Mouse (Mus musculus) MEL (cell line): ENCODE measurements around the gene Olfr160. TPM values are rescaled to one million over a fixed set of nuclear protein-coding genes. Genes with fewer than 3 reads are reported as not detected.
A peak's percentile ranks its signal among the peaks of the same experiment; 100 is the strongest.

ENCODE experiments used
- DNase-seq: peaks from one replicate; pipeline ENCODE4 v3.0.0; 2011; ENCODE audit warnings: low read depth, low spot score
- H3K27ac ChIP-seq: 2 replicates; pipeline ENCODE4 v1.5.1; 2012; ENCODE audit warnings: low read depth, mild to moderate bottlenecking, control low read depth, low read length, moderate library complexity; ENCODE audit not compliant: control insufficient read depth
- H3K27me3 ChIP-seq, 2 experiments: fragments of 150-350 bp in 1 of 2; sonication (generic) in 1 of 2; 2 replicates each; pipeline ENCODE4 v1.6.1; 2012; ENCODE audit warnings: low read length in 2 of 2, mild to moderate bottlenecking in 2 of 2, improper control_type of control experiment in 1 of 2, moderate library complexity in 1 of 2; ENCODE audit not compliant: insufficient read depth in 2 of 2, control insufficient read depth in 1 of 2
- H3K36me3 ChIP-seq, 2 experiments: 2 replicates each; pipeline ENCODE4 v1.6.1; 2012 to 2014; ENCODE audit warnings: low read length in 2 of 2, improper control_type of control experiment in 1 of 2, inconsistent platforms in 1 of 2, mild to moderate bottlenecking in 1 of 2; ENCODE audit not compliant: insufficient read depth in 2 of 2, control insufficient read depth in 1 of 2
- H3K4me1 ChIP-seq, 2 experiments: fragments of 150-350 bp in 1 of 2; sonication (generic) in 1 of 2; 2 replicates each; pipeline ENCODE4 v1.6.1; 2012; ENCODE audit warnings: low read length in 2 of 2, improper control_type of control experiment in 1 of 2, mild to moderate bottlenecking in 1 of 2; ENCODE audit not compliant: insufficient read depth in 2 of 2, control insufficient read depth in 1 of 2
- H3K4me3 ChIP-seq, 2 experiments: fragments of 150-350 bp in 1 of 2; sonication (generic) in 1 of 2; 2 replicates each; pipeline ENCODE4 v1.5.1; 2012; ENCODE audit warnings: low read depth in 2 of 2, low read length in 2 of 2, mild to moderate bottlenecking in 2 of 2, moderate library complexity in 2 of 2, control low read depth in 1 of 2, improper control_type of control experiment in 1 of 2; ENCODE audit not compliant: control insufficient read depth in 1 of 2, insufficient read depth in 1 of 2
- H3K79me2 ChIP-seq: 2 replicates; pipeline ENCODE4 v1.6.1; 2012; ENCODE audit warnings: mild to moderate bottlenecking, low read length, moderate library complexity; ENCODE audit not compliant: control insufficient read depth, poor library complexity, insufficient read depth
- H3K9ac ChIP-seq: 2 replicates; pipeline ENCODE4 v1.6.1; 2012; ENCODE audit warnings: low read depth, mild to moderate bottlenecking, control low read depth, low read length, moderate library complexity; ENCODE audit not compliant: control insufficient read depth, poor library complexity, severe bottlenecking
- H3K9me3 ChIP-seq: fragments of 150-350 bp; sonication (generic); replicated peaks from 2 replicates; pipeline ENCODE4 v1.6.1; 2012; ENCODE audit warnings: mild to moderate bottlenecking, low read length, improper control_type of control experiment, moderate library complexity; ENCODE audit not compliant: insufficient read depth
- BHLHE40 ChIP-seq: IDR thresholded peaks from 2 replicates; pipeline ENCODE4 v1.6.1; 2012; ENCODE audit warnings: low read depth, mild to moderate bottlenecking, inconsistent platforms, low read length, improper control_type of control experiment, borderline replicate concordance
- EP300 ChIP-seq, 2 experiments: IDR thresholded peaks; 2 replicates each; pipeline ENCODE4 v1.6.1; 2011; ENCODE audit warnings: improper control_type of control experiment in 2 of 2, low read length in 2 of 2, low read depth in 1 of 2, mild to moderate bottlenecking in 1 of 2
- ETS1 ChIP-seq: IDR thresholded peaks from 2 replicates; pipeline ENCODE4 v1.6.1; 2012; ENCODE audit warnings: low read depth, mild to moderate bottlenecking, inconsistent platforms, low read length, improper control_type of control experiment, moderate library complexity
- GATA1 ChIP-seq: IDR thresholded peaks from 2 replicates; pipeline ENCODE4 v1.6.1; 2011; ENCODE audit warnings: low read depth, low read length, improper control_type of control experiment
- MAX ChIP-seq: IDR thresholded peaks from 2 replicates; pipeline ENCODE4 v1.6.1; 2011; ENCODE audit warnings: low read length, improper control_type of control experiment
- MAZ ChIP-seq: IDR thresholded peaks from 2 replicates; pipeline ENCODE4 v1.6.1; 2012; ENCODE audit warnings: low read depth, mild to moderate bottlenecking, inconsistent platforms, low read length, improper control_type of control experiment
- MXI1 ChIP-seq: IDR thresholded peaks from 2 replicates; pipeline ENCODE4 v1.6.1; 2011; ENCODE audit warnings: mild to moderate bottlenecking, low read depth, low read length, improper control_type of control experiment
- MYC ChIP-seq: IDR thresholded peaks from 2 replicates; pipeline ENCODE4 v1.6.1; 2011; ENCODE audit warnings: low read depth, mild to moderate bottlenecking, low read length, improper control_type of control experiment, moderate library complexity
- POLR2AphosphoS5 ChIP-seq: IDR thresholded peaks from 2 replicates; pipeline ENCODE4 v1.6.1; 2012; ENCODE audit warnings: low read depth, borderline replicate concordance, mild to moderate bottlenecking, inconsistent platforms, low read length, moderate library complexity, mixed read lengths
- RAD21 ChIP-seq: IDR thresholded peaks from 2 replicates; pipeline ENCODE4 v1.6.1; 2011; ENCODE audit warnings: mild to moderate bottlenecking, low read depth, low read length, improper control_type of control experiment
- SIN3A ChIP-seq: IDR thresholded peaks from 2 replicates; pipeline ENCODE4 v1.6.1; 2012; ENCODE audit warnings: low read length, improper control_type of control experiment, inconsistent platforms
- USF1 ChIP-seq: IDR thresholded peaks from 2 replicates; pipeline ENCODE4 v1.6.1; 2014; ENCODE audit warnings: low read depth, mild to moderate bottlenecking, inconsistent platforms, low read length, improper control_type of control experiment, moderate library complexity
- ZKSCAN1 ChIP-seq: IDR thresholded peaks from 2 replicates; pipeline ENCODE4 v1.6.1; 2012; ENCODE audit warnings: low read depth, mild to moderate bottlenecking, inconsistent platforms, low read length, improper control_type of control experiment, moderate library complexity
- ZMIZ1 ChIP-seq: IDR thresholded peaks from 2 replicates; pipeline ENCODE4 v1.6.1; 2012; ENCODE audit warnings: low read depth, mild to moderate bottlenecking, inconsistent platforms, low read length, improper control_type of control experiment, moderate library complexity
- ZNF384 ChIP-seq: IDR thresholded peaks from 2 replicates; pipeline ENCODE4 v1.6.1; 2012; ENCODE audit warnings: low read depth, mild to moderate bottlenecking, inconsistent platforms, low read length, improper control_type of control experiment
- polyA plus RNA-seq, 2 experiments: library from polyadenylated mRNA; stranded (reverse) in 1 of 2; unstranded in 1 of 2; fragments of >175 nt in 1 of 2; fragments of >200 nt in 1 of 2; gene quantifications; 2 replicates each; pipeline versions ENCODE4 v1.2.1 to v1.2.4; 2012; ENCODE audit warnings: low replicate concordance in 2 of 2, low read depth in 1 of 2; ENCODE audit not compliant: insufficient read length in 2 of 2, insufficient read depth in 1 of 2, missing spikeins in 1 of 2
- total RNA-seq: library from RNA; depleted of rRNA; stranded (reverse); fragments of 300-350 nt; gene quantifications from 2 replicates; pipeline ENCODE4 v1.2.3, GENCODE M21; 2012; rRNA removed

The Olfr160 gene
- total and polyA plus RNA-seq, 3 experiments, result not detected

GRCm38 (mm10) chr9:37659413-37659812 lies 56.6 kb downstream of the Olfr160 start:
- no peak for TF ChIP-seq ZMIZ1
- no peak for TF ChIP-seq RAD21
- no peak for TF ChIP-seq ZKSCAN1
- no peak for TF ChIP-seq USF1
- TF ChIP-seq MXI1, result peak; percentile 22; the same call in 1 of the 2 replicates
- no peak for TF ChIP-seq BHLHE40
- peak; percentile 35; the same call in 1 of the 2 replicates for TF ChIP-seq ETS1
- 0 out of 2 replicates have a peak, but pooled peaks have one; percentile 36 for TF ChIP-seq MYC
- TF ChIP-seq EP300 (IDR thresholded peaks at IDR 0.05; ENCODE audit: low read depth in 1 of 2, low read length in 2 of 2), result peak in 1 of 2 experiments; percentile 61; a peak in 1 of 4 replicates
- no peak for TF ChIP-seq MAZ
- TF ChIP-seq ZNF384, result peak; percentile 86
- TF ChIP-seq GATA1, result peak; percentile 35
- no peak for TF ChIP-seq MAX
- TF ChIP-seq SIN3A, result peak; percentile 44; the same call in 1 of the 2 replicates
- no peak for TF ChIP-seq POLR2AphosphoS5
- Histone ChIP-seq H3K27ac (peak overlapping the region; percentile 45; the same call in 1 of the 2 replicates), H3K9me3 (no peaks in the 10 kb centered on the region), H3K27me3 (no peaks in the 10 kb centered on the region), H3K4me1 (peaks cover 8 to 22% of the 10 kb centered on the region in 2 experiments), H3K36me3 (peaks cover 4 to 25% of the 10 kb centered on the region in 2 experiments), H3K9ac (peak overlapping the region; percentile 14; the same call in 1 of the 2 replicates), H3K4me3 (peak overlapping the region; percentile 16 to 38; a peak in 2 of 4 replicates), H3K79me2 (peaks cover 17% of the 10 kb centered on the region)
- peak; percentile 35 for DNase-seq

Other genes with a start within 250 kb of the Olfr160 start
- 15.5 and 16.1 TPM in 2 replicates for gene Msantd2, start 226.9 kb downstream of the Olfr160 start, total RNA-seq
- 10 to 100 TPM in 1 of 2 experiments, not detected in 1; 26.2 TPM for gene Msantd2, start 226.9 kb downstream of the Olfr160 start, polyA plus RNA-seq
- 0.10 and 0.23 TPM in 2 replicates for gene Esam, start 188.2 kb downstream of the Olfr160 start, total RNA-seq
- under 1 TPM in 1 of 2 experiments, not detected in 1; 0.89 TPM for gene Esam, start 188.2 kb downstream of the Olfr160 start, polyA plus RNA-seq
- gene Vsig2, start 177.0 kb downstream of the Olfr160 start, total RNA-seq, result not detected in 2 replicates
- gene Vsig2, start 177.0 kb downstream of the Olfr160 start, polyA plus RNA-seq, result under 1 TPM in 1 of 2 experiments, not detected in 1; 0.64 TPM
- 0.58 and 0.78 TPM in 2 replicates for gene Nrgn, start 163.3 kb downstream of the Olfr160 start, total RNA-seq
- 10 to 100 TPM in 1 of 2 experiments, not detected in 1; 43.5 TPM for gene Nrgn, start 163.3 kb downstream of the Olfr160 start, polyA plus RNA-seq
- gene Siae, start 160.6 kb downstream of the Olfr160 start, total RNA-seq, result 4.9 and 5.1 TPM in 2 replicates
- 1 to 10 TPM in 1 of 2 experiments, not detected in 1; 9.2 TPM for gene Siae, start 160.6 kb downstream of the Olfr160 start, polyA plus RNA-seq
- 0.46 and 1.2 TPM in 2 replicates for gene Spa17, start 102.5 kb downstream of the Olfr160 start, total RNA-seq
- gene Spa17, start 102.5 kb downstream of the Olfr160 start, polyA plus RNA-seq, result 1 to 10 TPM in 1 of 2 experiments, not detected in 1; 2.6 TPM
- gene Tbrg1, start 58.9 kb downstream of the Olfr160 start, total RNA-seq, result 140 and 159 TPM in 2 replicates
- 100 to 1,000 TPM in 1 of 2 experiments, not detected in 1; 127 TPM for gene Tbrg1, start 58.9 kb downstream of the Olfr160 start, polyA plus RNA-seq
- 0.33 and 0.42 TPM in 2 replicates for gene Panx3, start 47.0 kb downstream of the Olfr160 start, total RNA-seq
- gene Panx3, start 47.0 kb downstream of the Olfr160 start, polyA plus RNA-seq, result under 1 TPM in 1 of 2 experiments, not detected in 1; 0.17 TPM
- gene Olfr874, start 28.9 kb upstream of the Olfr160 start, total RNA-seq, result not detected in 2 replicates
- gene Olfr874, start 28.9 kb upstream of the Olfr160 start, polyA plus RNA-seq, result not detected
- gene Olfr875, start 55.6 kb upstream of the Olfr160 start, total RNA-seq, result not detected in 2 replicates
- gene Olfr875, start 55.6 kb upstream of the Olfr160 start, polyA plus RNA-seq, result not detected
- not detected in 2 replicates for gene Olfr876, start 86.8 kb upstream of the Olfr160 start, total RNA-seq
- not detected for gene Olfr876, start 86.8 kb upstream of the Olfr160 start, polyA plus RNA-seq
- gene Olfr877, start 138.0 kb upstream of the Olfr160 start, total RNA-seq, result not detected in 2 replicates
- gene Olfr877, start 138.0 kb upstream of the Olfr160 start, polyA plus RNA-seq, result not detected
- gene Olfr145, start 180.5 kb upstream of the Olfr160 start, total RNA-seq, result not detected in 2 replicates
- not detected for gene Olfr145, start 180.5 kb upstream of the Olfr160 start, polyA plus RNA-seq
- not detected in 2 replicates for gene Olfr878, start 201.6 kb upstream of the Olfr160 start, total RNA-seq
- not detected for gene Olfr878, start 201.6 kb upstream of the Olfr160 start, polyA plus RNA-seq